Mouse (Mus musculus) intestine, postnatal 0 days (tissue): ENCODE measurements around the gene Lrrn4cl. TPM values are rescaled to one million over a fixed set of nuclear protein-coding genes. Genes with fewer than 3 reads are reported as not detected.

Experiments
- ATAC-seq: fragments of 200-750 bp; cut with Nextera tagmentation; 2 replicates; pipeline ENCODE4 v1.8.0; 2017; ENCODE audit warnings: mild to moderate bottlenecking, moderate TSS enrichment, moderate library complexity
- H3K27ac ChIP-seq: fragments of 300-500 bp; sonication (generic); 2 replicates; pipeline ENCODE4 v1.5.1; 2014; ENCODE audit warnings: mild to moderate bottlenecking, low read depth, low read length, moderate library complexity
- H3K27me3 ChIP-seq: fragments of 300-500 bp; sonication (generic); replicated peaks from 2 replicates; pipeline ENCODE4 v1.6.1; 2014; ENCODE audit warnings: low read length, mixed read lengths; ENCODE audit not compliant: control insufficient read depth, insufficient read depth
- H3K36me3 ChIP-seq: fragments of 300-500 bp; sonication (generic); 2 replicates; pipeline ENCODE4 v1.6.1; 2014; ENCODE audit warnings: mild to moderate bottlenecking, moderate library complexity; ENCODE audit not compliant: control insufficient read depth, insufficient read depth
- H3K4me1 ChIP-seq: fragments of 300-500 bp; sonication (generic); replicated peaks from 2 replicates; pipeline ENCODE4 v1.6.1; 2014; ENCODE audit warnings: antibody characterized with exemption, low read length, mixed read lengths; ENCODE audit not compliant: control insufficient read depth, insufficient read depth
- H3K4me2 ChIP-seq: fragments of 300-500 bp; sonication (generic); replicated peaks from 2 replicates; pipeline ENCODE4 v1.6.1; 2014; ENCODE audit warnings: low read depth, mild to moderate bottlenecking, moderate library complexity
- H3K4me3 ChIP-seq: fragments of 300-500 bp; sonication (generic); 2 replicates; pipeline ENCODE4 v1.5.1; 2014; ENCODE audit warnings: low read depth, low read length
- H3K9ac ChIP-seq: fragments of 300-500 bp; sonication (generic); 2 replicates; pipeline ENCODE4 v1.6.1; 2014; ENCODE audit warnings: mild to moderate bottlenecking, low read depth, low read length
- H3K9me3 ChIP-seq: fragments of 300-500 bp; sonication (generic); 2 replicates; pipeline ENCODE4 v1.6.1; 2016; ENCODE audit warnings: mixed run types; ENCODE audit not compliant: control insufficient read depth
- CTCF ChIP-seq: sonication (generic); IDR thresholded peaks from 2 replicates; pipeline ENCODE4 v1.5.1; 2016; ENCODE audit warnings: low read depth, mild to moderate bottlenecking, control low read depth, antibody characterized with exemption, moderate library complexity
- WGBS: fragments of 180-500 bp; shearing (Covaris S2); extraction: QIAGEN DNeasy Blood & Tissue Kit; methylation state at CpG from one replicate; pipeline ENCODE4 v1.1.7; 2014; 5-methylcytosine and 5-hydroxymethylcytosine counted together
- polyA plus RNA-seq: library from polyadenylated mRNA; unstranded; fragments of >200 nt; fragmentation: Nextera tagmentation; extraction: Ambion mirVana; gene quantifications from 2 replicates; pipeline ENCODE4 v1.2.1, GENCODE M21; 2015

The Lrrn4cl gene
- 2.2 TPM in 2 replicates for polyA plus RNA-seq

GRCm38 (mm10) chr19:8850402-8850901, at the start of gene Lrrn4cl:
TSS of gene Lrrn4cl (plus strand) at chr19:8850768.
- WGBS: 21% methylated on average over 7 of the region's 7 CpGs
- Histone ChIP-seq H3K4me2 (peak within 1 kb of the TSS; percentile 14; the same call in 1 of the 2 replicates), H3K4me1 (no peaks in the 10 kb centered on the region), H3K27me3 (no peaks in the 10 kb centered on the region), H3K36me3 (peaks cover 23% of the 10 kb centered on the region), H3K9ac (0 out of 2 replicates have a peak within 1 kb of the TSS, but pooled peaks have one; percentile 23), H3K27ac (peak within 1 kb of the TSS; percentile 11), H3K9me3 (no peaks in the 10 kb centered on the region), H3K4me3 (no peak within 1 kb of the TSS)
- no peak for TF ChIP-seq CTCF
- peak; percentile 74 for ATAC-seq

DNA sequence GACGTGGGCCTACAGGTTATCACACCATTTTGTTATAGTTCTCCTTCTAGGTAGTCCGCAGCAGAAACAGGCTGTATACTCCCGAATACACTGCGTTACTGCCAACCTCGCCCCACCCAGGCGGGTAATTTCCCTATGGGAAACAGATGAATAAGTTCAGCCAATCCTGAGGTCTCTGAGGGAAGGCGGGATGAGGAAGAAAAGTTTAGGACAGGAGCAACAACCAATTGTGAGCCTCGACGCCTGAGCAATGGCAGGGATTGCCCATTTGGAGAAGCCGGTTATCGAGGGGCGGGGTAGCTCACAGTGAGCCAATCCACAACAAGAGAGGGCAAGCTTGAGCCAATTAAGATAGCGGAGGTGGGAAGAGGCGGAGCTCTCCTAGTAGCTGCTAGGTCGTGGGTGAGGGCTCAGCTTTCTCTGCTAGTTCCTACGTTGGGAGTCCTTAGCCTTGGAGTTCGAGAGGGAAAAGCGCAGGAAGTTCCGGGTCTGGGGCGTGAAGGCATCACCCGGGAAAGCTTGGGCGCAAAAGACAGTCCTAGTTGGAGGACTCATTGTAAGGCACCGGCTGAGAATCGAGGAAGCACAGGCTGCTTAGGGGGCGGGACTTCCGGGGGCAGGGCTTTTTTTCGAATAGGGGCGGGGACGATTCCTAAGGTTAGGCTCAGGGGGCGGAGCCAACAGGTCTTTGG, 48.3 kb upstream of the Lrrn4cl start, which contains the start of gene Zbtb3:
Gene Zbtb3 (plus strand): TSS at position 426 of the 692 bp plus-strand sequence.
- Histone ChIP-seq H3K9ac (no peak within 1 kb of the TSS), H3K9me3 (no peaks in the 10 kb centered on the region), H3K27me3 (no peaks in the 10 kb centered on the region), H3K4me2 (peak within 1 kb of the TSS; percentile 77), H3K27ac (peak within 1 kb of the TSS; percentile 63; the same call in 1 of the 2 replicates), H3K4me3 (peak within 1 kb of the TSS; percentile 49), H3K4me1 (0 out of 2 replicates have a peak, but pooled peaks cover under 1% of the 10 kb centered on the region), H3K36me3 (peaks cover 7% of the 10 kb centered on the region; the same call in 1 of the 2 replicates)
- TF ChIP-seq CTCF: no peak
- under 1% methylated on average over 30 of the region's 30 CpGs for WGBS
- ATAC-seq: peak; percentile 98

DNA sequence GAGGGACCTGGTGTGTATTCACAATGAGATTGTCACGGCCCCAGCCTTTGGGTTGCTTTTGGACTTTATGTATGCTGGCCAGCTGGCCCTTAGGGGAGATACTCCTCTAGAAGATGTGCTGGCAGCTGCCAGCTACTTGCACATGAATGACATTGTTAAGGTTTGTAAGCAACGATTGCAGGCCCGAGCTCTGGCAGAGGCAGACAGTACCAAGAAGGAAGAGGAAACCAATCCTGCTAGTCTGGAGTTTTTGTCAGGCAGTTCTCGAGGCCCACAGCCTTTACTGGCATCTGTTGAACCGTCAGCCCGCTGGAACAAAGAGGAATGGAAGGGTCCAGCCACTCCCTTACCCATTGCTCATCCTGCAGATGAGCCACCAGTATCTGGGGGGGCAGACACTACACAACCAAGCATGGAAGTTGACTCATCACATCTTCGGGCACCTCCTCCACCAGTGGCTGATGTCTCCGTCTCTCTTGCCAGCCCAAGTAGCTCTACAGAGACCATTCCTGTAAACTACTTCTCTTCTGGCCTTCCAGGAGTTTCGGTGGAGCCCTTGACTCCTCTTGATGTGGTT, 47.3 kb upstream of the Lrrn4cl start:
- Histone ChIP-seq H3K27ac (0 out of 2 replicates have a peak overlapping the region, but pooled peaks have one; percentile 63), H3K36me3 (peaks cover 15% of the 10 kb centered on the region), H3K27me3 (no peaks in the 10 kb centered on the region), H3K4me2 (peak overlapping the region; percentile 77), H3K4me1 (no peaks in the 10 kb centered on the region), H3K4me3 (no peak overlapping the region), H3K9me3 (no peaks in the 10 kb centered on the region), H3K9ac (no peak overlapping the region)
- no peak for TF ChIP-seq CTCF
- ATAC-seq: no peak
- 92% methylated on average over 9 of the region's 9 CpGs for WGBS

- no peak overlapping the region for H3K4me3 ChIP-seq
- TF ChIP-seq CTCF: no peak
- WGBS: 90% methylated on average over 11 of the region's 11 CpGs
- H3K27ac ChIP-seq: no peak overlapping the region
- no peak overlapping the region for H3K4me2 ChIP-seq
- H3K27me3 ChIP-seq: no peaks in the 10 kb centered on the region
- ATAC-seq: no peak
- H3K36me3 ChIP-seq: peaks cover 17% of the 10 kb centered on the region
- no peaks in the 10 kb centered on the region for H3K9me3 ChIP-seq
- no peaks in the 10 kb centered on the region for H3K4me1 ChIP-seq
- no peak overlapping the region for H3K9ac ChIP-seq
These were observed 46.5 kb upstream of the Lrrn4cl start for GRCm38 (mm10) chr19:8803879-8804660.

GRCm38 (mm10) chr19:8806810-8807209, 43.8 kb upstream of the Lrrn4cl start:
- Histone ChIP-seq H3K27ac (0 out of 2 replicates have a peak overlapping the region, but pooled peaks have one; percentile 8), H3K36me3 (peaks cover 32% of the 10 kb centered on the region), H3K9ac (no peak overlapping the region), H3K4me2 (no peak overlapping the region), H3K9me3 (no peaks in the 10 kb centered on the region), H3K27me3 (no peaks in the 10 kb centered on the region), H3K4me1 (no peaks in the 10 kb centered on the region), H3K4me3 (no peak overlapping the region)
- WGBS: 93% methylated on average over 5 of the region's 5 CpGs
- no peak for ATAC-seq
- TF ChIP-seq CTCF: no peak

DNA sequence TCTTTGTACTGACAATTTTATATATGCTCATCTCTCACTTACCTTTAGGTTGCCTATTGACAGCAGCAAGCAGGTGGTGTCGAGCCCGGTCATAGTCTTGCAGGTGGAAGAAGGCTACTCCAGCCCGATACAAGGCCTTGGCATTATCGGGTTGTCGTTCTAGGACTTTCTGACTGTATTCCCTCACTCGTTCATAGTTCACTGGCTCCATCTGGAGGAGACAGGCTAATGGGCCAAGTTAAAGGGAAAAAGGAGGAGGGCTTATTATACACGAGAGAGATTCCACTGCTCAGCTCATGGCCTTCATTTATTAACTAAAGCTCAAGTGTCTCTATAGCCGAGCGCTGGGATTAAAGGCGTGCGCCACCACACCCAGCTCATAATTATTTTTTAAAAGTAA, 34.8 kb upstream of the Lrrn4cl start:
- Histone ChIP-seq H3K9me3 (no peaks in the 10 kb centered on the region), H3K27ac (no peak overlapping the region), H3K27me3 (no peaks in the 10 kb centered on the region), H3K4me2 (no peak overlapping the region), H3K4me1 (no peaks in the 10 kb centered on the region), H3K9ac (no peak overlapping the region), H3K4me3 (no peak overlapping the region), H3K36me3 (peaks cover 28% of the 10 kb centered on the region)
- no peak for ATAC-seq
- TF ChIP-seq CTCF: peak; percentile 63
- WGBS: 55% methylated on average over 11 of the region's 11 CpGs
